Mouse (Mus musculus) neural tube, embryonic 11.5 days (tissue): ENCODE measurements around the gene Gm20716. TPM values are rescaled to one million over a fixed set of nuclear protein-coding genes. Genes with fewer than 3 reads are reported as not detected.
A peak's percentile ranks its signal among the peaks of the same experiment; 100 is the strongest.
"Not testable (repeated sequence)": the region's sequence is repeated elsewhere in the genome, so short reads cannot be mapped to it uniquely, and the experiment has no call there.

Experiments used
- ATAC-seq: fragments of 200-750 bp; cut with Nextera tagmentation; 2 replicates; pipeline ENCODE4 v1.8.0; 2017; ENCODE audit warnings: moderate number of reproducible peaks, mild to moderate bottlenecking, moderate TSS enrichment, moderate library complexity; ENCODE audit not compliant: insufficient read depth, low FRiP score, low TSS enrichment
- DNase-seq: peaks from one replicate; pipeline ENCODE4 v3.0.0-alpha.2; 2015; ENCODE audit warnings: low spot score
- H3K27ac ChIP-seq: fragments of 300-500 bp; sonication (generic); 2 replicates; pipeline ENCODE4 v1.5.1; 2014; ENCODE audit warnings: low read depth, mild to moderate bottlenecking, low read length
- H3K27me3 ChIP-seq: fragments of 300-500 bp; sonication (generic); 2 replicates; pipeline ENCODE4 v1.6.1; 2014; ENCODE audit warnings: mild to moderate bottlenecking, low read length, mixed read lengths; ENCODE audit not compliant: control insufficient read depth, insufficient read depth
- H3K36me3 ChIP-seq: fragments of 300-500 bp; sonication (generic); 2 replicates; pipeline ENCODE4 v1.6.1; 2014; ENCODE audit warnings: mild to moderate bottlenecking, low read length, moderate library complexity, mixed read lengths; ENCODE audit not compliant: control insufficient read depth, insufficient read depth
- H3K4me1 ChIP-seq: fragments of 300-500 bp; sonication (generic); 2 replicates; pipeline ENCODE4 v1.6.1; 2014; ENCODE audit warnings: low read length, mixed read lengths; ENCODE audit not compliant: control insufficient read depth, insufficient read depth
- H3K4me2 ChIP-seq: fragments of 300-500 bp; sonication (generic); 2 replicates; pipeline ENCODE4 v1.6.1; 2014; ENCODE audit warnings: low read depth, mild to moderate bottlenecking, moderate library complexity
- H3K4me3 ChIP-seq: fragments of 300-500 bp; sonication (generic); 2 replicates; pipeline ENCODE4 v1.5.1; 2014; ENCODE audit warnings: low read depth, low read length
- H3K9ac ChIP-seq: fragments of 300-500 bp; sonication (generic); 2 replicates; pipeline ENCODE4 v1.6.1; 2014; ENCODE audit warnings: mild to moderate bottlenecking, low read length
- H3K9me3 ChIP-seq: fragments of 300-500 bp; sonication (generic); 2 replicates; pipeline ENCODE4 v1.6.1; 2016; ENCODE audit warnings: low read length; ENCODE audit not compliant: control insufficient read depth
- WGBS: fragments of 180-500 bp; shearing (Covaris S2); extraction: QIAGEN DNeasy Blood & Tissue Kit; methylation state at CpG from one replicate; pipeline ENCODE4 v1.1.7; 2014; 5-methylcytosine and 5-hydroxymethylcytosine counted together
- polyA plus RNA-seq: library from polyadenylated mRNA; unstranded; fragments of >200 nt; fragmentation: Nextera tagmentation; extraction: Ambion mirVana; gene quantifications from 2 replicates; pipeline ENCODE4 v1.2.1, GENCODE M21; 2014

Gm20716 gene
- polyA plus RNA-seq, 1 experiment from 2014 or later: 26.8 TPM

DNA sequence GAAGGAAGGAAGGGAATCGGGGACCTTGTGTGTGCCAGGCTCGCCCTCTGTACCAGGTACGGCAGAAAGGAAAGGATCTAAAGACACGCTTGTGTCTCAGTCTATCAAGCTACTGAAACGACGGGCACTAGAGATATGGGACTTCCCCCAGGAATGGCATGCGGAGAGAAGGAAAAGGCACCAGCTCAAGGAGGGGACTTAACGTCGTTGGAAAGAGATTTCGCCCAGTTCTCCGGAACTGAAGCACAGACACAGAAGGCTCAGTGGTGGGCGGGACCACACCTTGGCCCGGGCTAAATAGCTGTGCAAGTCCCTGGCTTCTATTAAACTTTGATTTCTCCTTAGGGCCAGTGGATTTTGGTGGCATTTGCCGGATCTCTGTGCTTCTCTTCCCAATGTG, 68.2 kb downstream of the Gm20716 start:
- DNase-seq (no peak), ATAC-seq (no peak)
- Histone ChIP-seq H3K9me3 (no peaks in the 10 kb centered on the region), H3K4me2 (peak overlapping the region; percentile 27), H3K4me1 (no peaks in the 10 kb centered on the region), H3K4me3 (no peak overlapping the region), H3K9ac (peak overlapping the region; percentile 8), H3K27me3 (no peaks in the 10 kb centered on the region), H3K27ac (no peak overlapping the region), H3K36me3 (no peaks in the 10 kb centered on the region)
- WGBS: 9% methylated on average over 14 of the region's 14 CpGs

GRCm38 (mm10) chr2:168161514-168161971, 68.6 kb downstream of the Gm20716 start:
- Histone ChIP-seq H3K27ac (no peak overlapping the region), H3K27me3 (no peaks in the 10 kb centered on the region), H3K9ac (peak overlapping the region; percentile 8), H3K4me2 (peak overlapping the region; percentile 27), H3K9me3 (no peaks in the 10 kb centered on the region), H3K4me1 (no peaks in the 10 kb centered on the region), H3K36me3 (no peaks in the 10 kb centered on the region), H3K4me3 (no peak overlapping the region)
- 7% methylated on average over 11 of the region's 11 CpGs for WGBS
- DNase-seq (no peak), ATAC-seq (peak; percentile 48; the same call in 1 of the 2 replicates)

- no peaks in the 10 kb centered on the region for H3K27me3 ChIP-seq
- DNase-seq: no peak
- no peak overlapping the region for H3K27ac ChIP-seq
- H3K9ac ChIP-seq: no peak overlapping the region
- no peak overlapping the region for H3K4me3 ChIP-seq
- no peak overlapping the region for H3K4me2 ChIP-seq
- 86% methylated on average over 9 of the region's 9 CpGs for WGBS
- no peak for ATAC-seq
- H3K9me3 ChIP-seq: no peaks in the 10 kb centered on the region
- H3K4me1 ChIP-seq: no peaks in the 10 kb centered on the region
- no peaks in the 10 kb centered on the region for H3K36me3 ChIP-seq
These were observed 69.7 kb downstream of the Gm20716 start for GRCm38 (mm10) chr2:168160370-168160930.

DNA sequence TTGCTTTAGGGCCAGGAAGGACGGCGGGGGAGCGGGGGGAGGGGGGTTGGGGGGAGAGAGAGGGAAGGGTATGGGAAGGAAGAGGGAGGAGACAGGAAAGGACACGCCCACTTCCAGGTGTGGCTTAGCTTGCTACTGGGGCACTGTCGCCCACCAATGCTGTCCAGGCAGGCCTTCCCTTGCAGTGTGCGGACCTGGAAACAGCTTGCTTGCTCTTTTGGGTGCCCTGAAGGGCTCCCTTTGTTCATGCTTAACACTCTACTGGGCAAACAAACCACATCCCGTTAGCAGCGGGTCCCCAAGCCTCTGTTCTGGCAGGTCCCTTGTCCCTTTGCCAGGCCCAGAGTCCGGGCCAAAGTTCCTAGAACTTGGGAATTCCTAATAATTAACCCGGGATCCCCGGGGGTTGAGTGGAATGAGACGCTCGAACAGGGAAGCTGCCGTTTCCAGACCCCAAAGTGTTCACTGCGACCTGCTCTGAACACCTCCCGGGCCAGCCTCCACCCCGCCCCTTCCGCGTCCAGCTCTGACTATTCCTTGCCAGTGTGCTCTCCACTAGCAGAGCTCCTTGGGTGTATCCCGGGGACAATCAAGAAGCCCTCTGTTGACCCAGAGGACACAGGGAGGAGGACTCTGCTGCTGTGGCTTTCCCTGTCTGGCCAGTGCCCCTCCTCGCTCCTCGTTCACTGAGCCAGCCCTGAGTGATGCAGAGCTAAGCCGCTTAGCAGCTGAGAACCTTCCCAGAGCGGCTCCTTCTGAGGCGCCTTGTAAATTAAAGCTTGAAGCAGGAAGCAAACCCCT, 71.1 kb downstream of the Gm20716 start:
- Histone ChIP-seq H3K27me3 (no peaks in the 10 kb centered on the region), H3K4me2 (peak overlapping the region; percentile 39), H3K36me3 (no peaks in the 10 kb centered on the region), H3K9ac (peak overlapping the region; percentile 27), H3K4me1 (peaks cover 8% of the 10 kb centered on the region; the same call in 1 of the 2 replicates), H3K9me3 (no peaks in the 10 kb centered on the region), H3K27ac (no peak overlapping the region), H3K4me3 (no peak overlapping the region)
- 6% methylated on average over 25 of the region's 25 CpGs for WGBS
- ATAC-seq (no peak), DNase-seq (no peak)

- 64% methylated on average over 9 of the region's 11 CpGs for WGBS
- H3K4me1 ChIP-seq, ATAC-seq: not testable (repeated sequence)
These were observed 72.2 kb downstream of the Gm20716 start for GRCm38 (mm10) chr2:168157974-168158373.

GRCm38 (mm10) chr2:168156361-168156760, 73.8 kb downstream of the Gm20716 start:
- no peak for DNase-seq
- Histone ChIP-seq H3K4me1 (peaks cover 8% of the 10 kb centered on the region; the same call in 1 of the 2 replicates), H3K27ac (no peak overlapping the region), H3K4me2 (no peak overlapping the region), H3K36me3 (no peaks in the 10 kb centered on the region), H3K9me3 (no peaks in the 10 kb centered on the region), H3K9ac (no peak overlapping the region), H3K4me3 (no peak overlapping the region), H3K27me3 (no peaks in the 10 kb centered on the region)
- WGBS: 42% methylated on average over 14 of the region's 14 CpGs
- ATAC-seq: no peak

More at GRCm38 (mm10) chr2:168157974-168158373, 72.2 kb downstream of the Gm20716 start:
- H3K9ac ChIP-seq, H3K27me3 ChIP-seq, H3K36me3 ChIP-seq, H3K4me2 ChIP-seq, DNase-seq, H3K9me3 ChIP-seq, H3K4me3 ChIP-seq, H3K27ac ChIP-seq: not testable (repeated sequence)

- DNase-seq: no peak
- Histone ChIP-seq H3K27me3 (no peaks in the 10 kb centered on the region), H3K36me3 (no peaks in the 10 kb centered on the region), H3K9me3 (no peaks in the 10 kb centered on the region), H3K27ac (no peak overlapping the region), H3K4me2 (no peak overlapping the region), H3K9ac (no peak overlapping the region), H3K4me3 (no peak overlapping the region), H3K4me1 (peaks cover 8% of the 10 kb centered on the region; the same call in 1 of the 2 replicates)
- ATAC-seq: no peak
- 93% methylated on average over 7 of the region's 7 CpGs for WGBS
These were observed 74.5 kb downstream of the Gm20716 start for GRCm38 (mm10) chr2:168155666-168156065.

DNA sequence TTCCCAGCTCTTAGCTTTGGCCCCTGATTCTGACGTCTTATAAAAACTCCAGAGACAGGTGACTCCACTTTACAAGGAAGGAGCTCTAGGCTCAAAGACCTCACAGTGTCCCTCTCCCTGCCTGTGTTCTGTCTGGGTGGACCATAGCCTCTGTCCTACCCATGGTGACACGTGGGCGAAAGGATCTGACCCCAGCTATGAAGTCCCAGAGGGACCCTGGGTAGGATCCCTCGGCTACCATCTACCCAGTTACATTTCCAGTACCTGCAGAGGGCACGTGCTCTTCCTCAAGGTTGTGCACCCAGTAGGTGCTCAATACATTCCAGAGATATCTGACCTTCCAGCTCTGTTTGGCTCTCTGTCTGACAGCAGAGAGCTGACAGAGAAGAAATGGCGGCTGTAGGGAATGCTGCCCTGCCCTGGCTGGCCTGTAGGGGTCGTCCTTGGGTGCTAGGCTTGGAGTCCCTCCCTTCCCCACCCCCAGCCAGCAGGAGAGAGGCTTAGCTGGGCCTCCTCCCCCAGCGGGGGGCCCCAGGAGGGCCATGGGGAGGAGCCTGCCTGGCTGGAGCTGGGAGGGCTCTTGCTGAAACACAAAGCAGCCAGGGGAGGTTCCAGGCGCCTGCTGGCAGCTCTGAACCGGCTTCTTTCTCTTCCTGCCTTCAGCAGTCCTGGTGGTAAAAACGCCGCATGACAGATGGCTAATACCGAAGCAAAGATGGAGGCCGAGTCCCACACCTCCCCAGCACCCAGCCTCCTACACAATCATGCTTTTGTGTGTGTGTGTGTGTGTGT, 75.9 kb downstream of the Gm20716 start:
- peaks cover 8% of the 10 kb centered on the region; the same call in 1 of the 2 replicates for H3K4me1 ChIP-seq
- WGBS: 17% methylated on average over 14 of the region's 14 CpGs
- H3K27me3 ChIP-seq: no peaks in the 10 kb centered on the region
- H3K36me3 ChIP-seq: no peaks in the 10 kb centered on the region
- H3K9me3 ChIP-seq: no peaks in the 10 kb centered on the region
- peak overlapping the region; percentile 24 for H3K4me2 ChIP-seq
- peak overlapping the region; percentile 58 for H3K27ac ChIP-seq
- ATAC-seq: peak; percentile 90
- H3K4me3 ChIP-seq: no peak overlapping the region; the same call in 1 of the 2 replicates
- DNase-seq: peak; percentile 96
- peak overlapping the region; percentile 23; the same call in 1 of the 2 replicates for H3K9ac ChIP-seq
